Mouse (Mus musculus) heart, adult 2 months (tissue): Measurements from ENCODE around the gene Tlr6.

ENCODE experiments used
- CTCF ChIP-seq: fragments of 200-600 bp; IDR thresholded peaks from 2 replicates; pipeline ENCODE4 v1.8.1; 2022; ENCODE audit warnings: antibody characterized with exemption, mild to moderate bottlenecking, moderate library complexity
- EP300 ChIP-seq: fragments of 200-500 bp; IDR thresholded peaks from 2 replicates; pipeline ENCODE4 v1.6.1; 2011; ENCODE audit warnings: low read depth, low read length, control low read depth; ENCODE audit not compliant: insufficient read depth
- POLR2A ChIP-seq: fragments of 200-500 bp; IDR thresholded peaks from 2 replicates; pipeline ENCODE4 v1.6.1; 2011; ENCODE audit warnings: mild to moderate bottlenecking, low read depth, low read length, control low read depth; ENCODE audit not compliant: insufficient read depth

DNA sequence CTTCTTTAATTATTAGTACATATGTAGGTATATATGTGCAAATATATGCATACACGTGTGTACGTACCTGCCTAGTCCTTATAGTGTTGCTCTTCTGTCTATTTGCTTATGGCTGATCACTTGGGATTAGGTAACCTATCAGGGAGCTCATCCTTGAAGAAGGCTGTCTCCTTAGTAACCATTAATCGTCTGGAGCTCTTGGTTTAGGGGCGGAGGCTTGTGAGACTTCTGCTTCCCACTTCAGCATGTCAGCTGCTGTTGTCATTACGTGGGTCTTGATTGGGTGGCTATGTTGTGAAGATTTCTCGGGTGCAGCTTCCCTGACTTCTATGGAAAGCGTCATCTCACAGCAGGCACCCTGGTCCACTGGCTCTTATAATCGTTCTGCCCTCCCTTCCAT is 17.2 kb upstream of the Tlr6 start:
- TF ChIP-seq EP300 (no peak), POLR2A (no peak), CTCF (no peak)
